Mouse (Mus musculus) testis, adult 2 months (tissue): Measurements from ENCODE around the gene Mri1.

ENCODE experiments used
- CTCF ChIP-seq: fragments of 200-500 bp; IDR thresholded peaks from 2 replicates; pipeline ENCODE4 v1.5.1; 2012; ENCODE audit warnings: low read depth, mild to moderate bottlenecking, inconsistent platforms, low read length, moderate library complexity; ENCODE audit not compliant: control insufficient read depth, insufficient read depth, insufficient replicate concordance
- POLR2A ChIP-seq: fragments of 200-500 bp; IDR thresholded peaks from 2 replicates; pipeline ENCODE4 v1.6.1; 2012; ENCODE audit warnings: low read depth, mild to moderate bottlenecking, inconsistent platforms, low read length, moderate library complexity; ENCODE audit not compliant: control insufficient read depth

- TF ChIP-seq CTCF (no peak), POLR2A (no peak)
Measured at GRCm38 (mm10) chr8:84220105-84220504, 37.0 kb downstream of the Mri1 start.
